Mouse (Mus musculus) telencephalon, adult 2 months (tissue): ENCODE data around the gene Tcl1b5.
"Not testable (repeated sequence)": the region's sequence is repeated elsewhere in the genome, so short reads cannot be mapped to it uniquely, and the experiment has no call there.

Source experiments
- DNase-seq: peaks from one replicate; pipeline ENCODE4 v3.0.0-alpha.2; 2011; ENCODE audit warnings: low read depth, low spot score

Tcl1b5 gene

DNA sequence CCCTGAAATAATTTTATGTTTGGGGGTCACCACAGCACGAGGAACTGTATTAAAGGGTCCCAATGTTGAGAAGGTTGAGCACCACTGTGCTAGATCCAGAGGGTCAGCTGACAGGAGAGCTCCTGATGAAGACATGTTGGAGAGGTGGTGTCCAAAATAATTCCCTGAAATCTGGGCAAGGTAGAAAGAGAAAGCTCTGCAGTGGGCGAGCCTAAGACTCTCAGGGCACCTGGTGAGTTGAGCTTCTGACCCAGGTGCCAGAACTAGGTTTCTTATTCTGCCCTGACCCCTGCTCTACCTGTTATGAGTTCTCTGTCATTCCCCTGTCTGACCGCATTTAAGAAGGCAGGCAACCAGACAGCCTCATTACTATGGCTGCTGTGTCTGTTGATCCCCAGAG, at the start of gene Tcl1b5:
Gene Tcl1b5 (plus strand): TSS at position 301 of the 400 bp plus-strand sequence.
- DNase-seq: not testable (repeated sequence)

DNA sequence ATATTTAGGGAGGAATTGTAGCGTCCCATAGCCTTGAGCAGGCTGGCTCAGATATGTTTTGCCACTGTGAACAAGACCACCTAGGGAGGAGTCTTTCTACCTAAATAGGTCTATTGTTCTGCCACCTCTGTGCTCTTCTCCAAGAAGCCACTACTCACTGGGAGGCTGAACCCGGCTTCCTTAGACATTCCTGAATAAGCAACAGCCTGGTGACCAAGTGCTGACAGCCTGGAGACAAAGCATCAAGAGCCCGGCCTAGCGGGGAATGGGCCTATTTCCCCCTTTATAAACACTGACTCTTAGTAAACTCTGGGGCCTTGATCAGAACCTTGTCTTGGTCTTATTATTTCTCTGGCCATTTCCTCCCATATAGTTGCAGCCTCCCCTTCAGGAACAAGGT, 49.6 kb upstream of the Tcl1b5 start:
- no peak for DNase-seq

- DNase-seq: no peak
These were observed 48.5 kb upstream of the Tcl1b5 start for GRCm38 (mm10) chr12:105127607-105128006.

DNA sequence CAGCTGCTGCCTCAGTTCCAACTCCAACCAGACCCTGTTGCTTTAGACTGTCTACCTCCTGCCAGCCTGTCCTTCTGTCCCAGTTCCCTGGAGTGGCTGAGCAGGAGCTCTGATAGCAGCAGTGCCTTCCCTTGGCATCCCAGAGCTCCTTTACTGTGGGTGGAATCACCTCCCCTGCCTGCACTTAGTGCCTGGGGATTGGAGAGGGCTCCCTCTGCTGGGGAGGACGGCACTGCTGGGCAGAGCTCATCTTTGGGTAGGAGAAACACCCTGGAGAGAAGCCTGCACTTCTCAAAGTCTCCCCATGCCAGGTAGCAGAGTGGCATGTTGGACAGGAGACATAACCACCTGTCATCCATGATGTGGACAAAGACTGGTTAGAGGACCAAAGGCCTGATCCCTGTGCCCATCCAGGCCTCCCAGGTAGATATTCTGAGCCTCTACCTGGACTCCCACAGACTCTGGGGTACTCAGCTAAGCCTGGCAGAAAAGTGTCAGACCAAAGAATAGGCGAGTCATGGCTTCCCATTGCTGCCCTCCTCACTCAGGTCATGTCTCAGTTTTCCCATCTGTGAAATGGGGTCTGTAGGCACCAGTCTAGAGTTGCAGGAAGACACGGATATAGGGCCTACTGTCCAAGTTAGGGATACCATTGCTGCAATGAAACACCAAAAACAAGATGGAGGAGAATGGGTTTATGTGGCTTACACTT, 46.5 kb upstream of the Tcl1b5 start:
- not testable (repeated sequence) for DNase-seq

DNA sequence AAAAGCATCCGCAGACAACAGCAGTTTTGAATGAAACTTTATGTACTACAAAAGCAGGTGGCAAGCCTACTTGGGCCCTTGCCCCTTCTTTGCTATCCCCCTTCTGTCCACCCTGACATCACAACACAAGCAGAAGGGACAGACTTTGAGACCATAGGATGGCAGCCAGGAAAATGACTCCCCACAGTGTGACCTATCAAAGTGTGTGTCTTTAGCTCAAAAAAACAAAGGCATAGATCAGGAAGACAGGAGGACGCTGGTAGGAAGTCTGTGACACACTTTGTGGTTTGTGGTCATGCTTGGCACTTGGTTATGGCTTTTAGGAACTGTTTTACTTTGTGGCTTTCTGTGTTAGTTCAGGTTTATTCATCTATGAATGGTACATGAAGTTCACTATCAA, 42.0 kb upstream of the Tcl1b5 start:
- DNase-seq: not testable (repeated sequence)

- DNase-seq: not testable (repeated sequence)
These were observed 41.3 kb upstream of the Tcl1b5 start for GRCm38 (mm10) chr12:105134826-105135225.

DNA sequence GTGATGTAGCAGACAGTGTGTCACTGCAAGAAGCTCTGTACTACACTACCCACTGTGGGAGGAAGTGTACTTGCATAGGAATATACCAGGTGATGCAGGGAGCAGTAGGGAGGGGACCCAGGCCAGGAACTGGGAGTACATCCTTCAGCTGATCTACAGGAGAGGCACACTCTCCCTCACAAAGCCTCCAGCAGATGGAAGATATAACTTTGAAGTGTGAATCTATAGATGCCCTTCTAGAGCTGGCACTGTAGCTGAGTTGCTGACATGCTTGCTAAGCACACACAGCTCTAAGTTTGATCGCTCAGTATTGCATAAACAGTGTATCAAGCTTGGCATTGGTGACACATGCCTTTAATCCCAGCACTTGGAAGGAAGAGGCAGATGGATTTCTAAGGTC, 38.4 kb upstream of the Tcl1b5 start:
- DNase-seq: not testable (repeated sequence)

DNA sequence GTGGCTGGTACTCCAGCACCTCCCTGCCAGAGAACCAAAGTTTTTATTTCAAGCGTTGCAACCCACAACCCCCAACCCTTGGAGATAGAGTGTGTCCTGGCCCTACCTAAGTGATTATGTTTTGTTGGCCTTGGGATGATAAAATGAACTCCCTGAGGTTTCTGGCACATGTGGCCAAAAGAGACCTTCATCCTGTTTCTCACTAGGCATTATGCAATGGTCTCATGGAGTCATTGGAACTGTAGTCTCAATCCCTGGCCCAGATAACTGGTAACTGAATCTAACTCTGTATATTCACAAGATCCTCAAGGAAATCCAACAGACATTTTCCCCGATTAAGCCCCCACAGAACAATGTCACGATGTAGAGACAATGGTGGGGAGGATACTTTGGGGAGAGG, 33.0 kb upstream of the Tcl1b5 start:
- no peak for DNase-seq

DNA sequence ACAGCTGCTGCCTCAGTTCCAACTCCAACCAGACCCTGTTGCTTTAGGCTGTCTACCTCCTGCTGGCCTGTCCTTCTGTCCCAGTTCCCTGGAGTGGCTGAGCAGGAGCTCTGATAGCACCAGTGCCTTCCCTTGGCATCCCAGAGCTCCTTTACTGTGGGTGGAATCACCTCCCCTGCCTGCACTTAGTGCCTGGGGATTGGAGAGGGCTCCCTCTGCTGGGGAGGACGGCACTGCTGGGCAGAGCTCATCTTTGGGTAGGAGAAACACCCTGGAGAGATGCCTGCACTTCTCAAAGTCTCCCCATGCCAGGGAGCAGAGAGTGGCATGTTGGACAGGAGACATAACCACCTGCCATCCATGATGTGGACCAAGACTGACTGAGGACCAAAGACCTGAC, 31.2 kb upstream of the Tcl1b5 start:
- not testable (repeated sequence) for DNase-seq

- DNase-seq: no peak
These were observed 30.4 kb upstream of the Tcl1b5 start, which contains the start of gene Tcl1b2 for GRCm38 (mm10) chr12:105145714-105146113. Gene Tcl1b2, plus strand, starts transcription at chr12:105146014.

DNA sequence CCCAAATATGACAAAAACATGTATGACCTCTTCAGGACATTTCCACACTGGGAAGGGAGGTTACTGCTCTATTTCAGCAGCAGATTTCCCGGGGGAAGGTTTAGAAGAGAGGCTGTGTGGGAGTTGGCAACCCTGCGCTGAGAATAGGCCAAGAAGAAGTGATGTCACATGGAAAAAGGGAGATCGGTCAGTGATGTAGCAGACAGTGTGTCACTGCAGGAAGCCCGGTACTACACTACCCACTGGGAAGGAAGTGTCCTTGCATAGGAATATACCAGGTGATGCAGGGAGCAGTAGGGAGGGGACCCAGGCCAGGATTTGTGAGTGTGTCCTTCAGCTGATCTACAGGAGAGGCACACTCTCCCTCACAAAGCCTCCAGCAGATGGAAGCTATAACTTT, 20.9 kb upstream of the Tcl1b5 start:
- peak; percentile 19 for DNase-seq

- no peak for DNase-seq
These were observed 17.3 kb upstream of the Tcl1b5 start for GRCm38 (mm10) chr12:105158842-105159241.

- no peak for DNase-seq
These were observed 16.8 kb upstream of the Tcl1b5 start, which contains the start of gene Tcl1b1 for GRCm38 (mm10) chr12:105159390-105159789. Gene Tcl1b1, plus strand, starts transcription at chr12:105159690.

DNA sequence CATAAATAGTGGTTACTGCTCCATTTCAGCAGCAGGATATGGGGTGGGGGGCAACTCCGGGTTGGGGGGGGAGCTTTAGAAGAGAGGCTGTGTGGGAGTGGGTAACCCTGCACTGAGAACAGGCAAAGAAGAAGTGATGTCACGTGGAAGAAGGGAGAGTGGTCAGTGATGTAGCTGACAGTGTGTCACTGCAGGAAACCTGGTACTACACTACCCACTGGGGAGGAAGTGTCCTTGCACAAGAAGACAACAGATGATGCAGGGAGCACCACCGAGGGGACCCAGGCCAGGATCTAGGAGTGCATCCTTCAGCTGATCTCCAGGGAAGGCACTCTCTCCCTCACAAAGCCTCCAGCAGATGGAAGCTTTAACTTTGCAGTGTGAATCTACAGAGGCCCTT, 9.4 kb upstream of the Tcl1b5 start:
- no peak for DNase-seq

GRCm38 (mm10) chr12:105173366-105173765, 2.8 kb upstream of the Tcl1b5 start:
- no peak for DNase-seq

GRCm38 (mm10) chr12:105174318-105174717, 1.8 kb upstream of the Tcl1b5 start:
- not testable (repeated sequence) for DNase-seq

- DNase-seq: not testable (repeated sequence)
These were observed 5.0 kb downstream of the Tcl1b5 start for GRCm38 (mm10) chr12:105181040-105181644.

GRCm38 (mm10) chr12:105188980-105189379, 12.8 kb downstream of the Tcl1b5 start:
- not testable (repeated sequence) for DNase-seq

DNA sequence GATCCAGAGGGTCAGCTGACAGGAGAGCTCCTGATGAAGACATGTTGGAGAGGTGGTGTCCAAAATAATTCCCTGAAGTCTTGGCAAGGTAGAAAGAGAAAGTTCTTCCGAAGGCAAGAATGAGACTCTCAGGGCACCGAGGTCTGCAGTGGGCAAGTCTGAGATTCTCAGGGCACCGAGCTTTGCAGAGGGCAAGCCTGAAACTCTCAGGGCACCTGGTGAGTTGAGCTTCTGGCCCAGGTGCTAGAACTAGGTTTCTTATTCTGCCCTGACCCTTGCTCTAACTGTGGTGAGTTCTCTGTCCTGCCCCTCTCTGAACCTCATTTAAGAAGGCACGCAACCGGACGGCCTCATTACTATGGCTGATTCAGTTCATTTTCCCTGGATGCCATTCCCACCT, 14.6 kb downstream of the Tcl1b5 start, which contains the start of gene Tcl1b3:
Gene Tcl1b3 (plus strand): TSS at position 301 of the 400 bp plus-strand sequence.
- DNase-seq: not testable (repeated sequence)

DNA sequence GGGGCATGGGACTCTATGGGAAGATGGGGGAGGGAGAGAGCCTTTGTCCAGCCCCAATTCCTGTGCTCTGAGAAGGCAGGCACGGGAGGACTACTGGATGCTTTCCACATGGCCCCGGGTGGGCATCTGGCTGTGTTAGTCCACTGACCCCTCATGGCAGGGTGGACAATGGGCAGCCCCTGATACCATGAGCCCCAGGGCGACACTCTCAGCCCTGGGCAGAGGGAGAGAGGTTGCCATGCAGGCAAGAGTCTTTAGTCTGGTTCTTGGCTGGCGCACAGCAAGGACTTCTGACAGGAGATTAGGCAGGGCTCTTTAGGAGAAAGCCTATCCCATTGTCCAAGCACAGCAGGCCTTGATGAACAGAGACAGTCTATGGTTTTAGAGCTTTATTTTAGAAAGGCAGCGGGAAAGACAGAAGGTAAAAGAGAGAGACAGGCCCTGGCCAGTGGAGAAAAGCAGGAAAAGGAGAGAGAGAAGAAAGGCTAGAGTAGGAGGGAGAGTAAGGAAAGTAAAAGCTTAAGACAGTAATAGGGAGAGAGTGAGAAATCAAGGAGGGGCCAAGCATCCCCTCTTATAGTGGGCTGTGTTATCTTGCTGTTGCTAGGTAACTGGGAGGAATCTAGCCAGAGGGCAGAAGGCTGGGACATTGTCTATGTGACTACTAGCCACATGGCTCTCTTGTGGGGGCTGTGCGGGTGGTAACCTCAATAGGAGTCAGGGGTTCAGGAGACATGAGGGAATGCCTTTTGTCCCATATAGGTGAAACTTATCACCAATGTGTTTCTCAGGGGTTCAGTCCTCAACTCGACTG, 23.7 kb downstream of the Tcl1b5 start:
- DNase-seq: not testable (repeated sequence)

GRCm38 (mm10) chr12:105201657-105202056, 25.5 kb downstream of the Tcl1b5 start, which contains the start of gene Tcl1b4:
Gene Tcl1b4, plus strand, starts transcription at chr12:105201957.
- not testable (repeated sequence) for DNase-seq

DNA sequence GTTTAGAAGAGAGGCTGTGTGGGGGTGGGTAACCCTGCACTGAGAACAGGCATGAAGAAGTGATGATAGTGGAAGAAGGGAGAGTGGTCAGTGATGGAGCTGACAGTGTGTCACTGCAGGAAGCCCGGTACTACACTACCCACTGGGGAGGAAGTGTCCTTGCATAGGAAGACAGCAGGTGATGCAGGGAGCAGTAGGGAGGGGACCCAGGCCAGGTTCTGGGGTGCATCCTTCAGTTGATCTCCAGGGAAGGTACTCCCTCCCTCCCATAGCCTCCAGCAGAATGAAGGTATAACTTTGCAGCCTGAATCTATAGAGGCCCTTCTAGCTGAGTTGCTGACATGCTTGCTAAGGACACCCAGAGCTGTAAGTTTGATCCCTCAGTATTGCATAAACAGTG, 30.9 kb downstream of the Tcl1b5 start:
- DNase-seq: no peak
